Mouse (Mus musculus) spleen, adult 10 weeks (tissue): ENCODE measurements around the gene Amy1. TPM values are rescaled to one million over a fixed set of nuclear protein-coding genes. Genes with fewer than 3 reads are reported as not detected.

Experiments used
- polyA plus RNA-seq: library from polyadenylated mRNA; stranded (reverse); fragments of 350-450 nt; fragmentation: Illumina TruSeq; extraction: RNeasy Lipid Tissue Mini Kit (QIAGEN cat#74804); gene quantifications from one replicate; pipeline ENCODE4 v1.2.3, GENCODE M21; 2015; ENCODE audit warnings: low replicate concordance; ENCODE audit not compliant: insufficient read depth

The Amy1 gene
- polyA plus RNA-seq, result 3.7 TPM

GRCm38 (mm10) chr3:113606599-113606998 is at the start of gene Amy1:
Gene Amy1, minus strand, starts transcription at chr3:113606699.

GRCm38 (mm10) chr3:113629606-113630359 is 23.3 kb upstream of the Amy1 start, which contains the start of gene Rnpc3:
Gene Rnpc3, minus strand, starts transcription at chr3:113630149.

DNA sequence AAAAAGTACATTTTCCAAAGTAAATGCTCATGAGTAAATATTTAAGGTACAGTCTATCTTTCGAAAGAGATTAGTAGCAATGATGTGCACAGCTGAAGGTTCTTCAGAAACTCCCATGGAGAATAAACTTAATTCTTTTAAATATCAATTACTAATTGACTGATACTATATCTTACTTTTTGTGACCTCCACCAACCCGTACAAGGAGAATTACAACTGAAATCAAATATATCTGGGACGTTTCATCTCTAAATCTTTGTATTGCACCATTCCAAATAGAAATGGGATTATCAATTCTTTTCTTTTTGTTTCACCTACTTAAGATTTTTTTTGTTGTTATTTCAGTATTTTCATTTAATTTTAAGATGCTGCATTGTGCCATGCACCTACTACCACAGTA is 74.2 kb downstream of the Amy1 start, which contains the start of gene Amy2a1:
Amy2a1 (minus strand) TSS at position 101 of the 400 bp plus-strand sequence.

Other genes with a start within 250 kb of the Amy1 start
- 10.5 TPM for gene Amy2a1, start 74.3 kb downstream of the Amy1 start, polyA plus RNA-seq
- 54.6 TPM for gene Rnpc3, start 23.4 kb upstream of the Amy1 start, polyA plus RNA-seq